Mouse (Mus musculus): ENCODE measurements around the gene Slc7a7.

Slc7a7 gene

DNA sequence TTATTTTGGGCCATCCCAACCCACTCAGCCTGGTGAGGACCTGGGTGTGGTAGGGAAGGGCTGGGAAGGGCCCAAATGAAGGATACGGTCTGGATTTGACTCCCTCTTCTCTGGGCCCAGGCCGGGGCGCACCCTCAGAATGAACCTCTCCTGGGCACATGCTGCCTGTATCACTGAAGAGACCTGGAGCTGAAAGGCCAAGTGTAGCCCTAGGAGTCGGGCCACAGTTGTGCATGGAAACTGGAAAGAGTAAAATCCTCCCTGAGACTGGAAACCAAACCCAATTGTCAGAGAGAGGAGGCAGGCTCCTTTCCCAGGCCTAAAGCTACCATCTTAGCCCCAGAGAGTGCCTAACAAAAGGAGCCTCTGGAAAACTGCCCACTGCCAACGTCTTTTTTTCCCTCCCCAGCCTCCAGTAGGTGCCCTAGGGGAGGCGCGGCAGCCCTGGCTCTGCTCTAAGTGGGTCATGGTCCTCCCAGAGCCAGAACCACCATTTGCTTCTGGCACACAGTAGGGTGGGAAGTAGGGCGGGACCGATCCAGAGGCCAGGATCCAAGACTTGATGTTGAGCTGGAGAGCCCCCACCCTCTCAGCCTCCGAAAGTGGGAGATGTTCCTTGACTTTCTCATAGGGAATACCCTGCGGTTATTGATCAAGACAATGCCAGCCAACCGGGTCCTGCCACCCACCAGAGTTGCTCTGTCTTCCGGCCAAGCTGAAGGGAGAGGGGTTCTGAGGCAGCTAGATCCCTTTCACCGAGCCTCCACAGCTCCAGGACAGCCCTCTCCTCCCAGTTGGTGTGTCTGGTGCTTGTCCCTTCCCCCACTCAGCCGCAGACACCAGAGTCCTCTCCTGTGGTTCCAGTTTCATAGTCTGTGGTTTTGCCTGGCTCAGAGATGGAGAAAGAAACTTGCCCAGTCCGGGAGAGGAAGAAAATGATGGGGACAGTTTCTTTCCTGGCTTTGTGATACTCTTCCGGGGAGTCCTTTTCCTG is 15.6 kb upstream of the Slc7a7 start:
- no peak for DNase-seq (ENCODE audit: low spot score)

DNA sequence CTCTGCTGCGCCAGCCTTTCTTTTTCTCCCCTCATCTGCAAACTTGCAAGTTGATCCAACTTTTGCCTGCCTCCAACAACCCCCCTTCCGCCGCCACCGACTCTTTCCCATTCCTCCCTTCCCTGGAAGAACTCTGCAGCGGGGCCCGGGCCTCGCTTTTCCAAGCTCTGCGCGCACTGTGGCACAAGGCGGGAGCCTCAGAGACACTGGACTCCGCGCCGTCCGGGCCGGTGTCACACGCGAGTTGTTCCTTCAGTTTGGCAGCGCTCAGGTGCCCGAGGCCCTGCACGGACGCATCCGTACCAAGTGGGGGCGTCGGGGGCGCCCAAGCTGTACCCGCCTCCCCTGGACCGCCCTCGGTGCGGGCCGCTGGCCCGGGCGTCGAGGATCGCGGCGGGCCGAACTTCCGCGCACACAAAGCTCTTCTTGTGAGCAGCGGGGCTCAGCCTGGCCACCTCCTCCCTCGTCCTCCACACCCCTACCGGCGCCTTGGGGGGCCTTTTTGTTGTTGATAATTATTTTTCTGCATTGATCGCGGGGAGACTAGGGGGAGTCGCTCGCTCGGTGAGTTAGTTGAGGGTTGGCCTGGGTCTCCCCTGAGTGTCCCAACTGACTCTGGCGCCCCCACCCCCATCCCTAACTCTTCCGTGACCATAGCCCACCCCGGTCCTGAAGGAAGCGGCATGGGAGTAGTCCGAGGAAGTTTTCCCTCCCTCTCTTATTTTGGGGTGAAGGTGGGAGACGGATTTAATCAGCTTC is 14.7 kb upstream of the Slc7a7 start:
- no peak for DNase-seq (ENCODE audit: low spot score)

- peak; percentile 74 for DNase-seq (ENCODE audit: low spot score)
Observed at GRCm38 (mm10) chr14:54431334-54432077, 13.9 kb upstream of the Slc7a7 start, which contains the start of gene Mmp14. Mmp14 (plus strand) TSS chr14:54431612.

DNA sequence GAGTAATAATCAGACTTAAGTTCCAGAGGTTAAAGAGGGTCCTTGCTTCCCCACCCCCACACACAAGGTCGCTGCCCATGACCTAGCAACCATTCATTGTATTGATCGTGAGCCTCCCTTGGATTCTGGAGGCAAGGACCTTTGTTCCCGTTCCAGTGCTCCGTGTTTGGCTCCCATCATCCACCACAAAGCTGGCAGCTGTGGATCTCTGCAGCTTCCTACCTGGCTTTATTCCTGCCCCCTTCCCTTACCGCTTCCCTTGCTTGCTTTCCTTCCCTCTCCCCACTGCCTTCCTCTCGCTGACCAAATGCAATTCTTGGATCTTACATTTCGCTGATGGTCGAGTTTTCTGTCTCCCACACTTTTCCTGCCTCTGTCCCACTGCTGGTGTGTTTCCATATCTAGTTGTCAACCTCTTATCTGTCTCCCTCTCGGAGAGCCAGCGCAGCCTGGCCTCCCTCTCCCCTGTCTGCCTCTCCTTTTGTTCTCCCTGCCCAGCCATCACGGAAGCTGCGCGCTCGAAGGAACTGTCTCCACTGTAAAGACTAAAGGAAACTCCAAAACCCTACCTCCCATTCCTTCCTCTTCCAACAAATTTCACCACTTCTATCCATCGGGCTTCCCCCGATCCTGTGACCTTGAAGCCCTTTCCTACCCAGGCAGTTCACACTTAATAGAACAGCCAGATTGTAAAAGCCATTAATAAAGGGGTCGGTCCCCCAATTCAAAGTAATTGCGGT is 13.0 kb upstream of the Slc7a7 start:
- DNase-seq (ENCODE audit: low spot score) = no peak

DNA sequence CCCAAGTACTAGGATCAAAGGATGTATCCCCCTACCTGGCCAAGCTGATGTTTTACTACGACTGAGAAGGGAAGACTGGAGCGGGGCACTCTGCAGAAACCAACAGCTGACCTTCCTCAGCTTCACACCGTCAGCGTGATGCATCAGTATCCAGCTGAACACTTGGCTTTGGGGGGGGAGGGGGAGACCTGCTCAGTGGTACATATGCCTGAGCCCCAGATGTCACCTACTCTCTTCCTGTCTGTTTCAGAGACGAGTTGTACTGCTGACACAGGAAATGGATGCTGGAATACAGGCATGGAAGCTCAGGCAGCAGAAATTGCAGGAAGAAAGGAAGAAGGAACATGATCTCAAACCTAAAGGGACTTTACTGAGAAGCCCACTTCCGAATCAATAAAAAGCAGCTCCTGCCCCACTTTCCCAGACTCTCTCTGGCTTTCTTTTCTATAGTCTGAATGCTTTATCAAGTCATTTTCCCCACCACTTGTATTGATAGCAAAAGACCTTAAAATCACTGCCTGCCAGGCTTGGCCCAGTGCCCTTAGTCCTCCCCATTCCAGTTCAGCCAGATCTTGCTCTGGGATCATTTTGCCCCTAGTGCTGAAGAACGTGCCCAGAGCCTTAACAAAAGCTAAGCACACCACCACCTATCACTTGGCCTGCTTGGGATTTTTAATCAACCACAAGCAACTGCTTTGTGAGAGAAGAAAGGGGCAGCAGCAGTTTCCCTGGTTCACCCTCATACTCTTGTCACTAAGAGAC is 11.9 kb upstream of the Slc7a7 start:
- no peak for DNase-seq (ENCODE audit: low spot score)

GRCm38 (mm10) chr14:54428421-54428820 is 10.8 kb upstream of the Slc7a7 start:
- no peak for DNase-seq (ENCODE audit: low spot score)

DNA sequence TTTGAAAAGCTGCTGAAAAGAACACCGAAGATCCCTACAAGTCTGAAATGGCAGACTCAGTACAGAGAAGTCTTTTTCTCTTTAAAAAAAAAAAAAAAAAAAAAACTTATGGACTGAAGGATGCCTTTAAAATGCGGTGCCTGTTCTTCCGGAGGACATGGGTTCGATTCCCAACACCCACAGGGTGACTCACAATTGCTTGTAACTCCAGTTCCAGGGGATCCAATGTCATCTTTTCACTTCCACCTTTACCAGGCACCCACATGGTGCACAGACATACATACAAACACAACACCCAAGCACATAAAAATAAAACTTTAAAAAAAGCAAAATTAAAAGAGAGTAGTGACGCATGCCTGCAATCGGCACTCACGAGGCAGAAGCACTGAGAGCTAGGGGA is 10.1 kb upstream of the Slc7a7 start:
- DNase-seq (ENCODE audit: low spot score) = no peak

GRCm38 (mm10) chr14:54426689-54427398 is 9.3 kb upstream of the Slc7a7 start, which contains the start of gene Mrpl52:
Mrpl52 (plus strand) TSS chr14:54426909.
- DNase-seq (ENCODE audit: low spot score) = peak; percentile 94

DNA sequence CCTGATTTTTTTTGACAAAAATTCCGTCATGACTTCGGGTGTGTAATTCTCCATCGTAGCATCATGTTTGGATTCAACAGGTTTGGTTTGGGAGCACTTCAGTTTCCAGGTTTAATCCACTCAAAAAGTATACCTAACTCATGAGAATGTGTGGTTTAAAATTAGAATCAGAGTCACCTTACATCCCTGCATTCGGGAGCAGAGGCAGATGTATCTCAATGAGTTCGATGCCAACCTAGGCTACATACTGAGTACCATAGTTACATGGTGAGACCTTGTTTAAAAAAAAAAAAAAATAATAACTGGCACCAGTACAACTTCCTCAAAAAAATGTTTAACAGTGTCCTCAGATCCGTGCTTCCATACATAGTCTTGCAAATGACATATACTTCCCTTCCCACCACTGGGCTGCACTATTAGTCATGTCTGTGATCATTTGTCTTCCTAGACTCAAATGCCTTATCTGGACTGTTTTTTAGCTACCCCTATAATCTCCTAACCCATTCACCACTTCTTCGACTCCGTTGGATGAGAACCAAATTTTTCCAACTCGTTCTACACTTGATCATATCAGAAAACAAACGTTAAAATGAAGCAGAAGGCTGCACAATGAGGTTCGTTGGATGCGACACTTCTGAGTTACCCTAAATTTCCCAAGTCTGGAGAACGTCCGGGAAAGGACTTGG is 8.6 kb upstream of the Slc7a7 start:
- no peak for DNase-seq (ENCODE audit: low spot score)

DNA sequence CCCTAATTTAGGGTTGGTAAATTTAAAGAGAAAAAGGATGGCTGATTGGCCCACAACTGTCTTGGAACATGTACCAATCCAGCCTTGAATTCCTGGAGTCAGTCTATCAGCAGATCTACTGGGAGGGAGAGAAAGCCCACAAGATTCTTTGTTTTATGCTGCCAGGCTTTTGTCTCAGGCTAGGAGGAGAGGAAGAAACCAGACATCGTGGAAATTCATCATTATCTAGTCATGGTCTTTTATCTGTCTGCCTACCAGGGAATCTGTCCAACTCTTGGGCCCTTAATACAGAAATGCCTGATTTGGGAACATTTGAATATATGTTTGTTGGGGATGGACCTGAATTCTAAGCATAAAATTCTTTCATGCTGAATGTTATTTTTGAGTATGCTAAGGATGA is 8.0 kb upstream of the Slc7a7 start:
- no peak for DNase-seq (ENCODE audit: low spot score)

GRCm38 (mm10) chr14:54424634-54425033 is 7.1 kb upstream of the Slc7a7 start:
- no peak for DNase-seq (ENCODE audit: low spot score)

DNA sequence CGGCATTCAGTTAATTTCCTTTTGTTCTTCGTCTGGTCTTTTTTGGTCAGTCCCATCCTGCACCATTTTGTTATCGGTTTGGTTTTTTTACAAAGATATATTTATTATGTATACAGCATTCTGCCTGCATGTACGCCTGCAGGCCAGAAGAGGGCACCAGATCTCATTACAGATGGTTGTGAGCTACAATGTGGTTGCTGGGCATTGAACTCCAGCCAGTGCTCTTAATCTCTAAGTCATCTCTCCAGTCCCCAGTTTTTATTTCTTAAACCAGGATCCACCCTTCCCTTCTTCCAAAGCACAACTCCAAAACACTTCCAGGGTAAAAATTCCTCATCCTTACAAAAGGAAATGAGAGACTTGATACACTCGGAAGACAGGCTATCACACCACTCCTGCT is 5.8 kb upstream of the Slc7a7 start:
- DNase-seq (ENCODE audit: low spot score) = no peak

DNA sequence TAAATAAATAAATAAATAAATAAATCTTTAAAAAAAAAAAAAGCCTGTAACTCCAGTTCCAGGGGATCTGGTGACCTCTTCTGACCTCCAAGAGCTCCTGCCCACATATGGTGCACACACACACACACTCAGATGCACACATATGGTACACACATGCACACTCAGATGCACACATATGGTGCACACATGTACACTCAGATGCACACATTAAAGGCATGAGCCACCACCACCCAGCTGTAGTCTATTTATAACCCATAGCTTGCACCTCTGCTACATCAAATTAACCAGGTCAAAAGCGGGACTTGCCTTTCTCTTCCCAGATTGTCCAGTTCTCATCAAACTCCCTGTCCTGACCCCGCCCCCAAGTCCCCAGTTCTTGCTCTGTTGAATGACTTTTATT is 3.4 kb upstream of the Slc7a7 start:
- no peak for DNase-seq (ENCODE audit: low spot score)

GRCm38 (mm10) chr14:54416830-54417229 is 750 bp downstream of the Slc7a7 start:
- DNase-seq (ENCODE audit: low spot score) = no peak

DNA sequence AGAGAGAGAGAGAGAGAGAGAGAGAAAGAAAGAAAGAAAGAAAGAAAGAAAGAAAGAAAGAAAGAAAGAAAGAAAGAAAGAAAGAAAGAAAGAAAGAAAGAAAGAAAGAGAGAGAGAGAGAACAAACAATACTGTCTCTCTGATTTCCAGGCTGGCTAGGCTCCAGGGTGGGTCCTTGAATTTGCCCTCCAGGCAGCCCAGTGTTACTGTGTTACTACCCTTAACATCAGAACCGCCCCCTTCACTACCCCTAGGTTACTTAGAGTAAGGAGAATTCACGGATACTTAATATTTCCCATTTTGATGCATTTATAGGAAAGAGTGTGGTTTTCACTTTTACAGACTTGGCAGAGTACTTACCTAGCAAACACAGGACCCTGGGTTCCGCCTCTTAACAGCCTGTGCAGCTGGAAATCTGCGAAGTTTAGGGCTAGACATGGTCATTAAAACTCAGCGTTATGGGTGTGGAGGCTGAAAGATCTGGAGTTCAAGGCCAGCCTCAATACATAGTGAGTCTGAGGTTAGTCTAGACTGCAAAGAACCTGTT is 1.3 kb downstream of the Slc7a7 start:
- no peak for DNase-seq (ENCODE audit: low spot score)

- peak; percentile 62 for DNase-seq (ENCODE audit: low spot score)
Observed at GRCm38 (mm10) chr14:54415241-54416020, 2.1 kb downstream of the Slc7a7 start.

GRCm38 (mm10) chr14:54413877-54414700 is 3.5 kb downstream of the Slc7a7 start:
- DNase-seq (ENCODE audit: low spot score) = peak; percentile 56

All from lung, postnatal 25 days (tissue).